Mouse (Mus musculus) limb, embryonic 10.5 days (tissue): Measurements from ENCODE around the gene Sohlh2. TPM values are rescaled to one million over a fixed set of nuclear protein-coding genes. Genes with fewer than 3 reads are reported as not detected.
A peak's percentile ranks its signal among the peaks of the same experiment; 100 is the strongest.

Source experiments
- DNase-seq: peaks from one replicate; pipeline ENCODE4 v3.0.0-alpha.2; 2017; ENCODE audit warnings: low spot score
- H3K27ac ChIP-seq: fragments of 300-500 bp; sonication (generic); 2 replicates; pipeline ENCODE4 v1.5.1; 2016; ENCODE audit warnings: mild to moderate bottlenecking
- H3K27me3 ChIP-seq: fragments of 300-500 bp; sonication (generic); 2 replicates; pipeline ENCODE4 v1.6.1; 2016; ENCODE audit warnings: low read depth, mild to moderate bottlenecking; ENCODE audit not compliant: poor library complexity, severe bottlenecking
- H3K36me3 ChIP-seq: fragments of 300-500 bp; sonication (generic); 2 replicates; pipeline ENCODE4 v1.6.1; 2016; ENCODE audit warnings: mild to moderate bottlenecking, moderate library complexity
- H3K4me1 ChIP-seq: fragments of 300-500 bp; sonication (generic); 2 replicates; pipeline ENCODE4 v1.6.1; 2016
- H3K4me3 ChIP-seq: fragments of 300-500 bp; sonication (generic); 2 replicates; pipeline ENCODE4 v1.5.1; 2016; ENCODE audit warnings: mild to moderate bottlenecking, moderate library complexity
- H3K9me3 ChIP-seq: fragments of 300-500 bp; sonication (generic); replicated peaks from 2 replicates; pipeline ENCODE4 v1.6.1; 2016; ENCODE audit warnings: mild to moderate bottlenecking
- WGBS: fragments of 180-500 bp; shearing (Covaris S2); methylation state at CpG from one replicate; pipeline ENCODE4 v1.1.7; 2016; 5-methylcytosine and 5-hydroxymethylcytosine counted together
- polyA plus RNA-seq: library from polyadenylated mRNA; unstranded; fragments of >200 nt; fragmentation: Nextera tagmentation; extraction: Ambion mirVana; gene quantifications from 2 replicates; pipeline ENCODE4 v1.2.1, GENCODE M21; 2016

The Sohlh2 gene
- not detected in 2 replicates for polyA plus RNA-seq

GRCm38 (mm10) chr3:55181766-55182165, at the start of gene Sohlh2:
Sohlh2 (plus strand) TSS chr3:55182028.
- no peak within 1 kb of the TSS for H3K4me3 ChIP-seq

DNA sequence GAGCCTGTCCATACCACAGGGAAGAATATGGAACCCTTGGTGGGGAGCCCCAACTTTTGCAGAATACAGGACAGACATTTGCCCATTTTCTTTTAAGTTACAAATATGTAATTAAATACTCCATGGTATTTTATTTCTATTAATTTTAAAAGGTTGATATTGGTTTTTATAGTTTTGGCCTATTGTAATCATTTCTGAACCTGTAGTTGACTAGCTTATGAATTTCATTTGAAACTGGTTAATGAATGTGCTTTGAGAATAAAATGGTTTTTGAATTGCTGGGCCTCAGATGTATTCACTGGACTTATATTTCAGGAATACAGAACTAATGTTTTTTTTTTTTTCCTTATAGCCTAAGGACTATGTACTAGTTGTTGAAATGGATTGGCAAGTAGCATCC, 44.8 kb upstream of the Sohlh2 start, which contains the start of gene Ccdc169:
TSS of gene Ccdc169 (plus strand) at position 301 of the 400 bp plus-strand sequence.
- Histone ChIP-seq H3K36me3 (peaks cover 71% of the 10 kb centered on the region), H3K27me3 (no peaks in the 10 kb centered on the region), H3K4me1 (no peaks in the 10 kb centered on the region), H3K27ac (no peak within 1 kb of the TSS), H3K9me3 (no peaks in the 10 kb centered on the region), H3K4me3 (no peak within 1 kb of the TSS)
- no peak for DNase-seq

More at GRCm38 (mm10) chr3:55181766-55182165, at the start of gene Sohlh2:
- Histone ChIP-seq H3K4me1 (0 out of 2 replicates have a peak, but pooled peaks cover 3% of the 10 kb centered on the region), H3K27me3 (no peaks in the 10 kb centered on the region), H3K36me3 (no peaks in the 10 kb centered on the region), H3K27ac (no peak within 1 kb of the TSS; the same call in 1 of the 2 replicates), H3K9me3 (no peaks in the 10 kb centered on the region)
- 94% methylated on average over 22 of the region's 22 CpGs for WGBS
- DNase-seq, result no peak

DNA sequence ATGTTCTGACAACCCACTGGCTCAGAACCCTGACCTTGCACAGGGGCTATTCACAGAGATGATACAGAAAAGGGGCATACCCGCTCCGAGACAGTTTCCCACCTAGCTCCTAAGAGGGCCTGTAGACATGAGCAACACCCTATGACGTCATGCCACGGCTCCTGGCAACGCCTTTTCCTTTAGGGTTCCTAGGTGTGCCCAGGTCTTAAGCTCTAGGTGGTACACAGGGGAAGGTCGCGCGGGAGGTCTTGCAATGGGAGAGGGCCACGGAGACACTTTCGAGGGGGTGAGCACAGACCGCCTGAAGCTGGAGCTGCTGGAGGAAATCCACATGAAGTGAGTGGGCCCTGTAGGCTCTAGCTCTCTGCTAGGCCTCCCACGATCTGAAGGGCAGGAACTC, 42.0 kb upstream of the Sohlh2 start:
- 91% methylated on average over 12 of the region's 12 CpGs for WGBS
- H3K9me3 ChIP-seq, result no peaks in the 10 kb centered on the region
- no peak overlapping the region for H3K27ac ChIP-seq
- H3K4me1 ChIP-seq, result no peaks in the 10 kb centered on the region
- H3K36me3 ChIP-seq, result peaks cover 43% of the 10 kb centered on the region
- no peak overlapping the region for H3K4me3 ChIP-seq
- no peaks in the 10 kb centered on the region for H3K27me3 ChIP-seq
- DNase-seq, result no peak

DNA sequence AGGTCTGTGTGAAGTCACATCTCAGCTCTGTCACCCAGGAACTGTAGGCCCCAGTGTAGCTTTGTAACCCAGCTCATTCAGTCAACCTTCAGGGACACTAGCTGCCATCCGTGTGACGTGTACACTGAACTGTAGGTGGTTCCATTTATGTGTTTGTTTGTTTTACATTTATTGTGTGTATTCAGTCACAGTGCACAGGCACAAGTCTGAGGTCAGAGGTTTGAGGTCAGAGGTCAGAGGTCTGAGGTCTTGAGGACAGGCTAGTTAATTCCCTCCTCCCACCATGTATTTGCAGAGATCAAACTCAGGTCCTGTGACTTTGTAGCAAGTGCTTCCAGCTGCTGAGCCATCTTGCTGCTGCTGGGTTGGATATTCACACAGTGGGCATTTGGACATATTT, 40.4 kb upstream of the Sohlh2 start:
- no peaks in the 10 kb centered on the region for H3K9me3 ChIP-seq
- H3K27me3 ChIP-seq, result no peaks in the 10 kb centered on the region
- no peaks in the 10 kb centered on the region for H3K4me1 ChIP-seq
- peaks cover 27% of the 10 kb centered on the region for H3K36me3 ChIP-seq
- DNase-seq, result no peak
- 67% methylated on average over 2 of the region's 2 CpGs for WGBS
- H3K27ac ChIP-seq, result no peak overlapping the region
- no peak overlapping the region for H3K4me3 ChIP-seq

DNA sequence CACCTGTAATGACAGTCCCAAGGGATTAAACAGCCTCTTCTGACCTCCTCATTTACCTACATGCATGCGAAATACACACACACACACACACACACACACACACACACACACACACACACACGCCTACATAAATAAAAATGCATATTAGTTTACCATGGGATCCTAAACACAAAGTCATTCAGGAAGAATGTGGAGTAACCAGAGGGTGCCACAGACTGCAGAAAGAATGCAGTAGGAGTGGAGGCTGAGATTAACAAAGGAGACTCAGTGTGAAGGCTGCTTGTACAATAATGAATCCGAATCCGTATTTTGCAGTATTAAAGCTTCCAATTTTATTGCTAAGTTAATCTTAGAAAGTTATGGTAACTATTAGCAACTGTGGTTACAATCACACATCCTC, 36.9 kb upstream of the Sohlh2 start:
- Histone ChIP-seq H3K27ac (no peak overlapping the region), H3K36me3 (no peaks in the 10 kb centered on the region), H3K9me3 (no peaks in the 10 kb centered on the region), H3K4me1 (peaks cover 14% of the 10 kb centered on the region), H3K27me3 (no peaks in the 10 kb centered on the region), H3K4me3 (no peak overlapping the region)
- WGBS, result 86% methylated on average over 4 of the region's 4 CpGs
- DNase-seq, result no peak

DNA sequence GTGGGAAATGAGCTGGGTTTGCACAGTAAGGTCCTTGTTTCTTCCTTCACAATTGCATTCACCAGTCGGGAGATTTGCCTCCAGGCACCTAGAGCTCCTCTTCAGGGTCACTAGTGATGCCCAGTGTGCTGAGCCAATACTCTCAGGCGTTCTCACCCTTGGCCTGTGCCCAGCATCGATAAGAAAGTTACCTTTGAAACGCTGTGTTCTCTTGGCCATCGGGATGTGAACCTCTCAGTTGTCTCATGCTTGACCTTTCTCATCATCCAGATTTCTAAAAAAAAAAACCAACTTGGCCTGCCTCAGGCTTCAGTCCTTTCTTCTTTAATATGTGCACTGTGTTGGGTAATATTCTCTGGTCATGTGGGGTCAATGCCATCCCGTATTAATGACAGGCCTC, 35.4 kb upstream of the Sohlh2 start:
- H3K4me1 ChIP-seq, result peaks cover 14% of the 10 kb centered on the region
- H3K27me3 ChIP-seq, result no peaks in the 10 kb centered on the region
- H3K27ac ChIP-seq, result no peak overlapping the region
- DNase-seq, result no peak
- no peaks in the 10 kb centered on the region for H3K9me3 ChIP-seq
- no peak overlapping the region for H3K4me3 ChIP-seq
- H3K36me3 ChIP-seq, result no peaks in the 10 kb centered on the region
- 82% methylated on average over 6 of the region's 6 CpGs for WGBS

GRCm38 (mm10) chr3:55147156-55147555, 34.7 kb upstream of the Sohlh2 start:
- WGBS, result 91% methylated on average over 2 of the region's 2 CpGs
- no peak overlapping the region for H3K4me3 ChIP-seq
- H3K9me3 ChIP-seq, result no peaks in the 10 kb centered on the region
- H3K4me1 ChIP-seq, result peaks cover 14% of the 10 kb centered on the region
- no peaks in the 10 kb centered on the region for H3K27me3 ChIP-seq
- no peak overlapping the region for H3K27ac ChIP-seq
- DNase-seq, result no peak
- no peaks in the 10 kb centered on the region for H3K36me3 ChIP-seq

GRCm38 (mm10) chr3:55148091-55148490, 33.7 kb upstream of the Sohlh2 start:
- peaks cover 14% of the 10 kb centered on the region for H3K4me1 ChIP-seq
- H3K27me3 ChIP-seq, result no peaks in the 10 kb centered on the region
- DNase-seq, result no peak
- H3K9me3 ChIP-seq, result no peaks in the 10 kb centered on the region
- H3K36me3 ChIP-seq, result no peaks in the 10 kb centered on the region
- H3K27ac ChIP-seq, result peak overlapping the region; percentile 77
- WGBS, result 10% methylated on average over 3 of the region's 3 CpGs
- no peak overlapping the region for H3K4me3 ChIP-seq

DNA sequence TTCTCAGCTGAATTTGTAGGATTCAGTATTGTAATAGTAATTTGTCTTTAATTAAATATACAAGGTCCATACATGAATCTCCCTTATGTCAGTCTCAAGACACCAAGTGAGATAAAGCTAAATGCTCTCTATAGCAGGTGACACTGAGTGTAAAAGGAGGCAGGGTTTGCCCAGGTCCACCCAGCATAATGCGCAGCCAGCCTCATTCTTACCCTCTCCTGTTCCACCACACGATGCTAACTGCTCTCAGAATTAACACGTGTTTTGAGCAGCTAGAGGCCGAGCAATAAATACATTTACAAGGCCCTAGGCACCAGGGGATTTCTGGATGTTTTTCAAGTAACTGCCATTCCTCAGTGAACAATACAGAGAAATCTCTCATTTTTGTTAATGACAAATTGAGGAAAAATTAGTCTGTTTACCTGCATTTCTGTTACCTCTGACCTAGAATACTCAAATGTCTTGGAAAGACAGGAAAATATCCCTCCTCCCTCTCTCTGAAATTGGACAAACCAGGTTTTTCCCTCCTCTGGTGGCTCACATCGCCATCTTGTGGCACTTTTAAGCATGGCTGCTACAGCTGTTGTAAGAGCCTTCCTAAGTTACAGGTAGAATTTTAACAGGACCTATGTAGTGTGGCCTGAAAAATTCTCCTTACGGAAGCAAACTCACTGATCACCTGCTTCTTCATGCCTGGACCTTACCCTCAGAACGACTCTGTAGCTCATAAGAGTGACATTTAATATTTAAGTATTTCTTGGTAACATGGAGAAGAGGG, 30.0 kb upstream of the Sohlh2 start:
- H3K27me3 ChIP-seq, result no peaks in the 10 kb centered on the region
- peak; percentile 47 for DNase-seq
- H3K4me3 ChIP-seq, result no peak overlapping the region
- 46% methylated on average over 7 of the region's 7 CpGs for WGBS
- no peak overlapping the region for H3K27ac ChIP-seq
- H3K36me3 ChIP-seq, result no peaks in the 10 kb centered on the region
- no peaks in the 10 kb centered on the region for H3K9me3 ChIP-seq
- H3K4me1 ChIP-seq, result peaks cover 14% of the 10 kb centered on the region

- H3K36me3 ChIP-seq, result no peaks in the 10 kb centered on the region
- no peak for DNase-seq
- H3K4me3 ChIP-seq, result no peak overlapping the region
- H3K4me1 ChIP-seq, result peaks cover 13% of the 10 kb centered on the region
- H3K9me3 ChIP-seq, result no peaks in the 10 kb centered on the region
- H3K27me3 ChIP-seq, result no peaks in the 10 kb centered on the region
- no peak overlapping the region for H3K27ac ChIP-seq
- WGBS, result 70% methylated on average over 6 of the region's 6 CpGs
Observed at GRCm38 (mm10) chr3:55152673-55153334, 29.0 kb upstream of the Sohlh2 start.

DNA sequence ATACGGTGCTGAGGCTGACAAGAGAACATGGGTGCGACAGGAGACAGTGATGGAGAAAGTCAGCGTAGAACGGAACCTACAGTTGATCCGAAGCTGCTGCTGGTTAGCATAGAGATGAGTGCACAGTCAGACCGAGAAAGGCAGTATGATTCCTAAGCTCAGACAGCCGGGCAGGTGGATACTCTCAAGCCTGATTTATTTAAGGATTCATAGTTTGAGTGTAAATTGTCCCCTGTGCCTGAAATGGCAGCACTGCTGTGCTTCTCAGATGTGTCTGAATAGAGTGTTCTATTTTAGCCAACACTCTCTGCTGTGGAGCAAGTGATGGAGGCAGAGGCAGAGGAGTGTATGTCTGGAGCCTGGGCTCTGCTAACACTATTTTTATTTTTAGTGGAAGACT, 27.7 kb upstream of the Sohlh2 start:
- Histone ChIP-seq H3K27ac (no peak overlapping the region), H3K27me3 (no peaks in the 10 kb centered on the region), H3K9me3 (no peaks in the 10 kb centered on the region), H3K36me3 (no peaks in the 10 kb centered on the region), H3K4me3 (no peak overlapping the region), H3K4me1 (peaks cover 2% of the 10 kb centered on the region; the same call in 1 of the 2 replicates)
- 91% methylated on average over 7 of the region's 7 CpGs for WGBS
- no peak for DNase-seq

- no peaks in the 10 kb centered on the region for H3K27me3 ChIP-seq
- no peak for DNase-seq
- H3K4me3 ChIP-seq, result no peak overlapping the region
- WGBS, result 77% methylated on average over 5 of the region's 5 CpGs
- H3K27ac ChIP-seq, result no peak overlapping the region
- peaks cover 2% of the 10 kb centered on the region; the same call in 1 of the 2 replicates for H3K4me1 ChIP-seq
- no peaks in the 10 kb centered on the region for H3K9me3 ChIP-seq
- no peaks in the 10 kb centered on the region for H3K36me3 ChIP-seq
Observed at GRCm38 (mm10) chr3:55157413-55157812, 24.4 kb upstream of the Sohlh2 start.

GRCm38 (mm10) chr3:55161144-55161543, 20.7 kb upstream of the Sohlh2 start:
- H3K4me3 ChIP-seq, result no peak overlapping the region
- H3K36me3 ChIP-seq, result no peaks in the 10 kb centered on the region
- 82% methylated on average over 7 of the region's 7 CpGs for WGBS
- no peaks in the 10 kb centered on the region for H3K9me3 ChIP-seq
- no peak for DNase-seq
- no peak overlapping the region for H3K27ac ChIP-seq
- peaks cover 2% of the 10 kb centered on the region; the same call in 1 of the 2 replicates for H3K4me1 ChIP-seq
- H3K27me3 ChIP-seq, result no peaks in the 10 kb centered on the region
